Mouse (Mus musculus) hindlimb bud, embryonic 11.5 days (tissue): ENCODE data around the gene Ice2.

Experiments used
- DNase-seq: peaks from one replicate; pipeline ENCODE4 v3.0.0-alpha.2; 2012; ENCODE audit warnings: low read depth, low spot score; ENCODE audit errors: extremely low spot score

Ice2 gene

DNA sequence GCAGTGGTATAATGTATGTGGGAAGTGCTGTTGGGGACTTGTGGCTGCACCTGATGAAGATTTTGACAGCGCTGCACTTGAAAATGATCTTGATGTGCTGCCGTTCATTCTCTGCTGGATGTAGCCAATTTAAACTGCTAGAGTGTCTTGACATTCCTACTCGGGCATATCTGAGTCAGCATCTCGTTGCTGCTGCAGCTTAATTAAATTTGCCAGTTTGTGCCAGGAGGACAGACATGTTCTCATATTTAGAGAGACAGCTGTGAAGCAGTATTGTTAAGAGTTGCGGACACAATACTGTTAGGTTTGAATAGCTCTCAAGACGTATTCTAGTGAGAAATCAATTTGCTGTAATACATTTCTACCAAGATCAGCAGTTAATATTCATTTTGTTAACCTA, 7.0 kb downstream of the Ice2 start:
- no peak for DNase-seq

DNA sequence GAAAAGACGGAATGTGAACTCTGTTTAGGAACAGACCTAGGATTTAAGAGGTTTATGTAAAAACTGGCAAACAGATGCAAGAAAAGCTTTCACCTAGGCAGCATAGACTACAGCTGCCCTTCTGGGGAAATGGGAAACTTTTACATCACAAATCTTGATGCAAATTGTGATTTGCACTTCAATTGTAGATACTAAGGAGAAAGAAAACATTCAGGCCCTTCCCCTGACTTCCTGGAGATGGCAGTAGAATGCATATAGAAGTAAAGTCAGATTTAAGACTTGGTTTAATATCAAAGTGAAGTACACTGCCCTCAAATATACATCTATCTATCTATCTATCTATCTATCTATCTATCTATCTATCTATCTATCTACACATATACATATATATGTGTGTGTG, 21.8 kb downstream of the Ice2 start:
- no peak for DNase-seq

DNA sequence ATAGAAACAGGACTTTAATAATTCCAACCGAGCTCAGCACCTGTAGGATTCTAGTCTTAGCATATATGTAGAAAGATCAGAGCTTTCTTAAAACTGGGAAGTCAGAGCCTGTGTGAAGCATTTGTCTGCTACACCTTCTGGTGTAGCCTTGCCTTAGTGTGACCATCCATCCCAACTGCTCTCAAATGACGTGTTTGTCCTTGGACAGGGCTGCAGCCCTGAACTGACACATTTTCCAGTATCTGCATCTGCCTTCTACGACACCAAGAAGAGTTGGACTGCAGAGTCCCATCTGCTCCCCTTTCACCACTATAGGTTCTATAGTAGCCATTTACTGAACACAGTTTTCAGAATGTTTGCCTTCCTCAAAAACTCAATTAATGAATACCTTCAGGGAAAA, 32.8 kb downstream of the Ice2 start:
- no peak for DNase-seq

DNA sequence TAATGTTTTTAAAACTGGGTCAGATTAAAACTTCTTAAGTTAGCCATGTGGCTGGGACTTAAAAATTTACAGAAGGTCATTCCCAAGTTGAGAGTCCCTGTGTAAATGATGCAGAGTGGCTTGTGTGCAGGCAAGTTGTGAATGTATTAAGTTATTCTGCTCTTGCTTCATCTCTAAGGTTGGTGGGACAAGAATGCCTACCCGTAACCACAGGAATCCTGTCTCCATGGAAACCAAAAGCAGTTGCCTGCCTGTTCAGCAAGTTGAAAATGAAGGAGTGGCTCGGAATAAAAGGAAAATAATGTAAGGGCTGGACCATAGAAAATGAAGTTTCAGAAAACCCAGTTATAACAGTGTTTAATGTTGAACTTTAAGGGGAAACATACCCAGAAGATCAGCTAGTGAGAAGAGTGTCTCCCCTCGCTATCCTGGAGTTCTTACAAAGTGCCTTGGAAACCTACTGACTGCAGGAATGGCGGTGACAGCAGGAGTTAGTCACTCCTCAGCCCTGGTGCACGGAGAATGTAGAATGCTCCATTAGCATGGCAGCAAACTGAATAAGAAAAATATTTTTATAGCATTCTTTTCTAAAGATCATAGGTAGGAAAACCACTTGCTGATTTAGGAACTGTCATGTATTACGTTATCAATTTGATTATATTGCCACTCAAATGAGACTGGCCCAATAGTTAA, 34.3 kb downstream of the Ice2 start:
- no peak for DNase-seq

DNA sequence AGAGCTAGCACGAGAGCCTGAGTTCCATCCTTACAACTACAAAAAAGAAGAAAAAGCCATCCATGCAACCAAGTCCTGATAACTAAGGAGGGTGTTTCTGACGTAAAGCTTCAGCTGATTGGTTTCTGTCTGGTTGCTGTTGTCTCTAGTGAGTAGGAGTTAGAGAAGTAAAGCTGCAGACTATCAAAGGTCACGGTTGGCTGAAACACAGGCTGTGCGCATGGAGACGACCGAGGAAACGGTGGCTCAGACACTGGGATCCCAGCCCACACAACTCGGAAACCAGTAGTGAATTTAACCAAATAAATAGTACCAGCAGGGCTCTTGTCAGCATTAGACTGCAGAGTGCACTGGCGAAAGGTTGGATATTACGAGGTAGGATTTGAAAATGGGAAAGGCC, 37.5 kb downstream of the Ice2 start:
- no peak for DNase-seq

DNA sequence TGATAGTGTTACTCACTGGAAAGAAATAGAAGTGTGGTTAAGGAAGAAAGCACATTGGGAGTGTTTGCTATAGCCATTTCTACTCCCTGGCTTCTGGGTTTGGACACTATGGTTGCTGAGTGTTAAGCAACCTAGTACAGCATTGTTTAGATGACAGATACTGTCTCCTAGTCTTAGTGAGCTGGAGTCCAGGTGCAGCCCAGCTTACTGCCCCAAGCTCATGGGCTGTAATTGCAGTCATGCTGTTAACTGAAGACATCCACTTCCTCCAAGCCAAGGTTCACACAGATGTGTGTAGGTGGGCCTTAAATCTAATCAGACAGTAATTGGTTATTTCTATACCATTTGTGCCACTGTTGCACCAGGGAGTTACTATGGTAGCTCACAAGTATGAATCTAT, 38.0 kb downstream of the Ice2 start:
- DNase-seq, result no peak

DNA sequence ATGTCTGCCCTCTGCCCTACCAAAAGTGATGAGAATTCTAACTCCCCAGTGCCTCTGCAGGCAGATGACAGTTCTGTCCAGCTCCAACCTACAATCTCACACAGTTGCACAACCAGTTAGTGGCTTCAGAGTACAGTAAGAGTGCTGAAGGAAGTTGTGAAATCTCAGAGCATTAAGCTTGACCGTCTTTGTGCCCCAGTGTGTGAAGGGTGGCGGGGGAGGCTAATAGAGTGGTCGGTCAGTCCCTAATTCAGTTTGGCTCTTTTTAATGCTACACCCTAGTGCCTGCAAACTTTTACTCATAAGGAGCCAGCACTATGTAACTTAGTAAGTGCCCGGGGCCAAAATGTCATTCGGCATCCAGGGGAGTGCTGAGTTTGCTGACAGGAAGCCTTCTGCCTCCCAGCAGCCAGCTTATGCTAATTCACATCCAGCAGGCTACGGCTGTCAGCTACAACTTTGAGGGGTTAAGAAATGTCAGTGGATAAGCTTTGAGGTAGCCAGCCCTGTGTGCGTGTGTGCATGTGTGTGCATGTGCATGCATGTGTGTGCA, 42.2 kb downstream of the Ice2 start:
- no peak for DNase-seq

DNA sequence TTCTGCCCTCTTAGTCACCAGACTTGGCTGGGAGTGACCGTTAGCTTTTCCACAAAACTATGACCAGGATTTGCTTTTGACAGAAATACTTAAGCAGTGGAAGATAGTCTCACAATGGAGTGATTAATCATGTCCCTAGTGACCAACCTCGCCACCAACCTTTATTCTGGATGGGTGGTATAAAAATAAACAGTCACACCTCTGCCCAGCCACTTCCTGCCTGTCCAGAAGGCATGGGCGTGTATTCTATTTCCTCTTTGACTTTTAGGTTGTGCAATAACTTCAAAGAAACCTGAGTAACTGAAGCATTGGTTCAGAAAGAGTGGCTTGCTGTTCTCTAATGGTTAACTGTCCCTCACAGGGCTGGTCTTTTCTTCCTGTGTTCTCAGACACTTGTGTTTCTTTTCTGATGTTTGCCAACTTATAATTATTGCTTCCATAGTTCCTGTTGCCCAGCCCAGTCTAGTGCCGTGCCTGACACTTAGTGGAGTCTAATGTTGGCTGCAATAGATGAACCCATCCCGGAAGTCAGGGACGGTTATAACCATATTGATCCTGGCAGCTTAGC, 44.8 kb downstream of the Ice2 start:
- DNase-seq, result no peak

DNA sequence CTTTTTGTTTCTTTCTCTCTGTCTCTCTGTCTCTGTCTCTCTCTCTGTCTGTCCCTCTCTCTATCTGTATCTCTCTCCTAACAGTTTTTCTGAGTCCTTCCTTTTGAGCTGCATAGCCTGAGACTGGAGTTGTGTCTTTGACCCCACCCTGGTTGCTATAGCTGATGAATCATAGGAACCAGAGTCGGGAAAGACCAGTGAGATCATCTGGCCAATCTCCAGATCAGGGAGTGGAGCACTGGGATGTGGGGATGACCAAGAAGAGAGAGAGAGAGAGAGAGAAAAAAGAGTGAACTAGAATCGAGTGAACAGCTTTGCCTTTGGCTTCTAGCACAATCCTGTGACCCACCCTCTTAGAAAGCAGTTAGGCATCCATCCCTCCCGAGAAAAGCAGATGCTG, 45.5 kb downstream of the Ice2 start:
- DNase-seq, result no peak

DNA sequence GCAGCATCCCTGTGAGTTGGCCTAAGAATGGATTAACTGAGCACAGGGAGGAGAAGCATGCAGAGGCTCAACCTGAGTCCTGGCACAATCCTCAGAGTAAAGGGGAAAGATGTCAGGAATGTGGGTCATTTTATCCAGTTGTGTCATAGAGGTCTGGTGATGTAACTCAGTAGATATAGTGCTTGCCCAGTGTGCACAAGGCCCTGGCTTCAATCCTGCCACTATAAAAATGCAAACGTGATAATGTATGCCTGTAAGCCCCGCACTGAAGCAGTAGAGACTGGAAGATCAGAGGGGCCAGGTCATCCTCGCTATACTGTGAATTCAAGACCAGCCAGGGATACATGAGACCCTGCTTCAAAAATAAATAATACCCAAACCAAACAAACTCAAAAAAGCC, 51.1 kb downstream of the Ice2 start:
- no peak for DNase-seq

DNA sequence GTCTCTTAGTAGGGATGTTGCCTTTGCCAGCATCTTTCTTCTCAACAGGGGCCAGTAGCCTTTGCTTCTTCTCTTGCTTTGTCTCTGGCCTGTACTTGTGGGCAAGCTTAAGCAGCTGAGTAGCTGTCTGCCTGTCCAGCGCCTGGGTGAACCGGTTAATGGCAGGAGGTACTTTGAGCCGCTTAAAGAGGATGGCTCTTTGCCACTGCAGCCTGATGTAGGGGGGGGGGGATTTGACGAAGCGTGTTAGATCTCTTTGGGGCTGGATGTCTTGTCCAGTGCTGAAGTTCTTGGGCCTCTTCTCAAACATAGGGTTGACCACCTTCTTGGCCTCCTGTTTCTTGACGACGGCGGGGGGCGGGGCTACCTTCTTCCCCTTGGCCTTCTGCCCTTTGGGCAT, 52.9 kb downstream of the Ice2 start:
- DNase-seq, result no peak

DNA sequence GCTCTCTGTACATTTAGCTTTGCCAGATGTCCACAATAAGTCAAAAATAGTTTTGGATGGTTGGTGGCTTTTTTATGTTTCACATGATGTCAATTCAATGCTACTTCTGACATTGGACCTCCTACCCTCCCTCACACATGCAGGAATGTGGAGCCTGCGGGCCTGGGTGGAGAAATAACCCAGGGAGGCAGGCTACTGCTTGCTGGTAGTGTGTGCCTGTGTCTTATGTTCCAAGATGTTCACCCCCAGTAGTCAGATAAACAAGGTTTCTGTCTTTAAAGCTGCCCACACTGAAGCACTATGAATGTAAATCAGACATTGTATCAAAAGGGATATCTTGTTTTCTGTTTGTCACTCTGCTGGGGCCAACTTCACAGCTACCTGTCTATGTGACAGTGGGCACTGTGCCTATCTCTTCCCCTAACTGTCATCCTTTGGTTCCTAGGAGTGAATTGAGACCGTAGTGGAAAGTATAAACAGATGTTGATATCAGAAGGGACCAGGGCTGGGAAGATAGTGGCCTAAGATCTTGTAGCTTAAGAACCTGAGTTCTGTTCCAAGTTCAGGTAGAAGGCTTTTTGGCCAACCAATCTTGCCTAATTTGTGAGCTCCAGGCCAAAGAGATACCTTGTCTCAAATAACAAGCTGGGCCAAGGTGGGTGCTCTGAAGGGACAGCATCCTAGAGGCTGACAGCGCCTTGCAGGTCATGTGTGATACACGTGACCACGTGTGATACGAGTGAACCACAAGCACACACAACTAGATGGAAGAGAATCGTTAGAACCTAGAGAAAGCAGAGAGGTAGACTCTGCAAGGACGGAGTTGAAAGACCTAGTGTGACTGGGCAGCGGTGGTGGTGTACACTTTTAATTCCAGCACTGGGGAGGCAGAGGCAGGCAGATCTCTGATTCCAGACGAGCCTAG, 54.4 kb downstream of the Ice2 start:
- DNase-seq, result no peak

DNA sequence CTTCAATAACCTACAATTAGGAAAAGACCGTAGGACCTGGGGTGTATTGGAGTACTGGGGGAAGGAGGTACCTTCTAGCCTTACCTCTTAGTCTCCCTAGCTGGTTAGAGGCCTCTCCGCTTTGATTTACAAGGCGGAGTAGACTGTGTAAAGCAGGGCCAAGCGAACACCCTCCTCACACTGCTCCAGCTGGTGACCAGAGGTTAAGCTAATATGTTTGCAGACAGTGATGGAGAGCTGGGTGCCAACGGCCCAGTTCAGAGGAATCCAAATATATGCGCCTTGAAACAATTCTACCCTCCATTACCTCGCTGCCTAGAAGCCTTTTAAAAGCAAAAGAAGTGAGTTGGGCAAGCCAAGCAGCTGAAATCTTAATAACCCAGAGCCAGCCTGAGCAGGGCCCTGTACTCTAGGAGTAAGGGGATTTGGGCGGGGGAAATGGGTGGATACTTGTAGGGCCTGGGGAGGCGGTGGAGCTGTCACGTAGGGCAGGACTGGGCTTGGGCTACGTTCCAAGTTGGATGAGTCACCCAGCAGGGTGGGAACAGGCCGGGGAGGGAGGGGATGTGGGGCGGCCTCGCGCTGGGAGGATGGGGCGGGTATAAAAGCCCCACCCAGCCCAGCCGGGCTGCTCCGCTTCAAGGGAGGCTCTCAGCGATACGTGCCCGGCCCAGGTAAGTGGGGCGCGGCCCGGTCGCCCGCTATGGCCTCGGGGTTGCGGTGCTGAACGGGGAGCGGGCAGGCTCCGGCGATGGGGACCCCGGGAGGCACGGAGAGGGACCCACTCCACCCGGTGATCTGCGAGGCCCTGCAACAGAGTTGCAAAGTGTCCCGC, 55.6 kb downstream of the Ice2 start, which contains the start of gene Anxa2:
TSS of gene Anxa2 (plus strand) at position 555 of the 835 bp plus-strand sequence.
- DNase-seq, result no peak

DNA sequence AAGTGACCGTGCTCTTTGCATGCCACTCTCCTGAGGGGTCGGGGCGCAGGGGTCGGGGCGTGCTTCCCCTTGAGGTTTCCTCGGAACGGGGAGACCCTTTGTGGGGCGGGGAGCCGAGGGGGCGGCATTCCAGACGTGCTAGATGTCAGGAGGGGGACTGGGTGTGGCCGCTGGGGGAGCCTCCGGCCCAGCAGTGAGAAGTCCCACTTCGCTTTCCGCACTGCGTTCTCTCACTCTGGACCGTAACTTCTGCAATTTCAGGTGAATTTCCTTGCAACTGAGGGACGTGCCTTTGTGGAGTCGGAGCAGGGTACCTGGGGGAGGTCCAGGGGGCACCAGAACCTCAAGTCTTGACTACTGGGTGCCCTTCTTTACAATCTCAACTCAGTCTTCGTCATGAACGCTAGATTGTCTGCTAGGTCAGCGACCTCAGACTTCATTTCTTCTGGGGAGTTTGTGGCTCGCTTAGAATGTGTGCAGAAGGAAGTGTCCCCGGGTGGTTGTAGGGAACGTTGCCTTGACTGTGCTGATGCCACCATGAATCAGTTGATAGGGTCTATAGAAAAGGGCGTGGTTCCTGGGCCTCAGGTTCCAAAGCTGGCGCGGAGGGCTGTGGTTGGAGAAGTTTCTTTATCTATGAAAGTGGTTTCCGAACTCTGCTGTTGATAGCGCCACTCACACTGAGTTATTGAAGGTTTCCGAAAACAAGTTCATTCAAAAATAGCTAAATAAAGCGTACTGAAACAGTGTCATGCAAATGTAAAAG, 56.4 kb downstream of the Ice2 start:
- DNase-seq, result no peak

DNA sequence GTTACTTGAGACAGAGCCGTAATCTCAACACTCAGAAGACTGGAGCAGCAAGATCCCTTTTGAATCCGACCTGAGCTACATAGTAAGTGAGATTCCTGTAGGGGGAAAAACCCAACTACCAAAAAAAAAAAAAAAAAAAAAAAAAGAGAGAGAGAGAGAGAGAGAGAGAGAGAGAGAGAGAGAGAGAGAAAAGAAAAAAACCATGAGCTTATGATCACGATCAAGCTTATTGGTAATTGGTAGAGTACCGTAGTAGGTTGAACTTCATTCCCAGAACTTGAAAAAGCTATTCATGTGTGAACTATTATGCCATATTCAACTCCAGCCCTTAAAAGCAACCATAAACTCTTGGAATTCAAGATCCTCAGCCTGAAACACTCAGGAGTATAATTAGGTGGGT, 57.0 kb downstream of the Ice2 start:
- DNase-seq, result no peak

DNA sequence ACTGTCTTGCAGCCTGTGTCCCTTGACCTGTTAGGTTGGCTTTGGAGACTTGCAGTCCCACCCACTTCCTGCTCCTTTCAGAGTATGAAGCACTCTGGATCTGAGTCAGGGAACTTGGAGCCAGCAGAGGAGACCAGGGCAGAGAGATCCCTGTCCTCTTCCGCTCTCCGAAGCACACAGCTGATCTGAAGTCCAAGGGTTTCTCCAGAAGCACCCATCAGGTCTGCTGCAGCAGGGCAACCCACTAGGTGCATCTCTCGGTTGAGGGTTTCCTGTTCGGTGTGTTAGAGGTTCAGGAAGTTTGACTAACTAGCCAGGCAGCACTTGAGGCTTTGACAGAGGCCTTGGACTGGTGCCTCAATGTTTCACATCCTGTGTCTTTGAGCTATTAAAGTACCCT, 57.7 kb downstream of the Ice2 start:
- no peak for DNase-seq

DNA sequence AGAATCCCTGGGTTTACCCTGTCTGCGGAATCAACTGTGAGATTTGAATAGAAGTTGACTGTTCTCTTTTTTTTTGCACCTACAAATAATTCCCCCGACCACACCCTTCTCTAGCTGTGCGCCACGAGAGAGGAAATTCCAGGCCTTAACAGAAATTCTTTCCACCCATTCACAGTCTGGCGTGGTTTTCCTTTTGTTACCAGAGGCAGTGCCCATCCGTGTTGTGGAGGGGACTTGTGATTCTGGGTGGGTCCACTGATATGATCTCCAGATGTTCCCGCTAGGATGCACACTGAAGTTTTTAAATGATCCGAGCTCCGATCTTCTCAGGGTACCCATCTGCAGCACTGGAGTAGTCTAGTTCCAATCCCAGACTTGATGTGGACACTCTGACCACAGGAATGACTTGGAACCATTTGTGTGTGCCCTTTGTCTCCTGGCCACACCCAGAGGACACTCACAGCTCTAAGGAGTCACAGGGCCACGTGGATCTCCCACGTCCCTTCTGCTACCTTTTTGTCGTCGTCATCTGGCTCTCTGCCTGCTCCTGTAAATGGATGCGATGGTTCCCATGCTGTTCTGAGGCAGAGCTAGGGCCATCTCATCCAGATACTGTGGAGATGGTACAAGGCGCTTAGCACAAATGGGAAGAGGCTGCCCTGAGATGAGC, 58.8 kb downstream of the Ice2 start:
- DNase-seq, result no peak

DNA sequence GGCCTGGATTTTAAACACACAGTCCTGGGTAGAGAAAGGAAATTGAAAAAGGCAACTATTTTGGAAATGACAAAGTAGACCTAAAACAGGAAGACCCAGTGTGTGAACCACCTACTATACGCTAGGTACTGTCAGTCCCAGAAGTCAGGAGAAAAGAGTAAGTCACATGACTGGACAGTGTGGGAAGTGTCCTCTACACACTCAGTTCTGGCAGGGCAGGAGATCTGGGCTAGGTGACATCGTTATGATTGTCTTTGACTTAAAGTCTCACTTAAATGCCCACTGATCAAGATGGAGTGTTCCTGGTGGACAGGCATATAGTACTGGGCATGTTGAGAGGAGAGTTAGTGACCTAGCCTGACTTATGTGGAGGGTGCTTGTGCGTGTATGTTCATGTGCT, 59.4 kb downstream of the Ice2 start:
- no peak for DNase-seq

DNA sequence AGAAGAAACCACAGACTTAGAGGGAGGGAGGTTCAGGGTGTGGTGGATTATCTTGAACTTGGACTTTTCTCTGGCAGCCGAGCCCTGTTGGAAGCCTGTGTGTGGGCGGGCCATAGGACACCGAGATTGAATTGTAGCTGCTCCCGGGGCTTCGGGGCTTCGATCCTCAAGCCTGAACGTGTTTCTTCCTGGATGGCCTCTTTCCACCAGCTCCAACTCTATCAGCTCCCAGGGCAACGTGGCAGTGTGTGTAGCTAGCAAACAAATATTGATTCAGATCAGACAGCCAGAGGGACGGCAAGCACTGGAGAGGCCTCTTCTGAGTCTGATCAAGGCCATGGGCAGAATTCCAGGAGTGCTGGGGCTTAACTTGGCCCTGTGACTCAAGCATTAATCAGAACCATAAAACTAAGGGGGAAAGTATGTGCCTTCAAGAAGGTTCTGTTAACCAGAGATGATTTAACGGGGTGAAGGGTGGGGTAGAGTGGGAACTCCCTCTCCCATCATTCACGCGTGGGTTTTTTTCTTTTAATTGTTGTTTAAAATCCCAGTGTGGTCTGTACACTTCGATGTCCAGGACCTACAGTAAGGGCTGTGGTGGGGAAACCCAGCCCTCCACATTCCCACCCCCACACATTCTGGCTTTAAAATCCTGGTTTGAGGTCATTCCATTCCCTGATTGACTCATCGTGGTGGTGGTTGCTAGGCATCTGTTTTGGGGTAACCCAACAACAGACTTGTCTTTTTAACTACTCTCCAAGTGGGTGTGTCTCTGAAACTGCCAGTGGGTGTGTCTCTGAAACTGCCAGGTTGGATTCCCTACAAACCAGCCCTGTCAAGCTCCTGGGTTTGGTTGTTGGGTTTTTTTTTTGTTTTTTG, 60.3 kb downstream of the Ice2 start:
- no peak for DNase-seq
